Mouse (Mus musculus): Measurements from ENCODE around the gene Cabcoco1.

Cabcoco1 gene

DNA sequence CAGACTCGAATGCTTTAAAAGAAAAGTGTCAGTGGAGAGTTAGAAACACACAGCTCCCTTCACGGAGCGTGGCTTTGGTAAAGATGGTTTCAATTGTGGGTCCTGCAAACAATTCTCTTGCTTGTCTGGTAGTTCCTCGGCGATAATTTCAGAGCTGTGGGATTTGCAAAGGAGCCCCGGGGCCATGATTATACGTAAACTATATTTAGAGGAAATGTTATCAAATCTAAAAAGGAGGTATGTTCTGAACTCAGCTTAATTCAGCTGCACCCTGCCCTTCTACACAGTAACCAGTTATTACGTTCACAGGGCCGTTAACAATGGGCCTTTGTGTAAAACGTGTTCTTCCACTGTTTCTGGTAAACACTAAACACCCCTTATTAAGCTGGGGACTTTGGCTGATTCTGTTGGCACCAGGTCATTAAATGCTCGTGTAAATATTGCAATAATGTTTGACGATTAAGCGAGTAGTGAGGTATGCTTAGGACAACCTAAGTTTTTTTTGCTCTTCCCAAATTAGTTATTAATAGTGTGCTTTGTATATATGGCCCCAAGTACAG, 106.6 kb downstream of the Cabcoco1 start:
- ATAC-seq (ENCODE audit: low TSS enrichment), result no peak

DNA sequence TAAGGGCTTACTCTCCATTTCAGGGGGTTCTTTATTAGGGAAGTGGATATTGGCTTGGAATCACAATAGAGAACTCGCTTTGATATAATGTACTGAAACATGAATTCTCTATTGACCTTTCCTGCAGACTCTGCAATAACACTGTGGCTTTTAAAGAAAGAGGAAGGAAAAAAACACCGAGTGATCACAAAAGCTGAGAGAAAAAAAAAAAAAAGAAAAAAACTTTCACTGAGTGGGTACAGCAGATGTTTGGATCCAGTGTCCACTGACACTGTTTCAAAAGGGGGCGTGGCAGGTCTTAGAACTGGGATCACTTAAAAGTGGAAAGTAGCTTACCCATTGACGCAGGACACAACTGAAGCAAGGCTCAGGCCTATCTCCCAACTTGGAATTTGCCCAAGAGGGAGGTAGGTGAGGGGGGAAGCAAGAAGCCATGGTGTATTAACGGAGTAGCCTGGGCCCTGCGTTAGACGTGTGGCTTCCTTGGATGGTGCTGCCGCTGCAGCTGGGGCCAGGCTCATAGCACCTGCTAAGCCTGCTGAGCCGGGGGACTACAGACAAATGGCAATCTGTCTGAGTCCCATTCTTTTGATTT, 107.6 kb downstream of the Cabcoco1 start:
- no peak for ATAC-seq (ENCODE audit: low TSS enrichment)

DNA sequence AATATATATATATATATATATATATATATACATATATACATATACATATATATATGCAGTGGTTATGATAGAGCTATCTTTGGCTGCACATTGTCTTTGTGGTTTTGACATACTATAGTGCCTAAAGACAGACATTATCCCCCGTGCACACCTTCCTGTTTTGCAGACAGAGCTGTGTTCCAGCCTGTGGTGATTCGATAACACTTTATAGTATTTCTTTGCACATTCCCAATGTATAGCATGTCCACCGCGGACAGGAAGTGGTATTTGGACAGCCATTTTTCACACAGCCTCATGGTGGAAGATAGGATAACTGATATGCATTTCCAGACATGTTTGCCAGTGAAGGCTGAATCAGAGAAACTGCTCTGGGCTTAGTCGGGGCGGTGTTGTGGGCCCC, 110.3 kb downstream of the Cabcoco1 start:
- no peak for ATAC-seq (ENCODE audit: low TSS enrichment)

DNA sequence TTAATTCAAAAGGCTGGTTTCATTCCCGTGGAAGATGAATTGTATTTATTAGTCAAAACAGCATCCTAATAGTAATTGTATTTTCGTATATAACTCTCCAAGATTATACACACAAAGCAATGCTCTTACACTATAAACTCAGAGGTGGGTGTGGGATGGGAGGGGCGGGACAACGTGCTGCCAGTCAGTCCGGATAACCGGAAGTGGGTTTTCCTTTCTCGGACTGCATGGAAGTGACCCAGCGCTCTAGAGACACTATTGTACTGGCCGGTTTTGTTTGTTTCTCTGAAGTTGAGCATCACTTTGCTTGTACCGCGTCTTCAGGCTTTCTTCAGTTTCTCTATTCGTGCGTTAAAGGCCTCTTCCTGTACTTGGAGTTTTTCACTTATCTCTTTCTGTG, 110.8 kb downstream of the Cabcoco1 start:
- ATAC-seq (ENCODE audit: low TSS enrichment), result no peak

DNA sequence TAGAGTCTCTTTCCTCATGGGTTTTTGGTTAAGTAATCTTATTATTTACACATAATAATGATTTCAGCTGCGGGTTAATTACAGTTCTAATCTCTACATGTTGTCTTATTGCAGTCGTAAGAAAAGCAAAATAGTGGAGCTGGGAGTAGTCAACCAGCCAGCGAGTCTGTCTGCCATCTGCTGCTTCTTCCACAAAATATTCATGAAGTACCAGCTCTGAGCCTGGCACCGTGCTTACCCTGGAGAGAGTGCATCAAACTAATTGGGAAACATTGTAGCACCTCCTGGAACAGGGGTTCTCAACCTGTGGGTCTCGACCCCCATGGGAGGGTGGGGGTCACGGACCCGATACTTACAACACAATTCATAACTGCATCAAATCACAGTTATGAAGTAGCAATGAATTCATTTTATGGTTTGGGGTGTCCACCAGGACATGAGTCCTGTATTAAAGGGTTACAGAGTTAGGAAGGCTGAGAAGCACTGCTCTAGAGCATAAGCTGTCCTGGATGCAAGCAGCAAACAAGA, 121.2 kb downstream of the Cabcoco1 start:
- peak; percentile 79; the same call in 1 of the 2 replicates for ATAC-seq (ENCODE audit: low TSS enrichment)

DNA sequence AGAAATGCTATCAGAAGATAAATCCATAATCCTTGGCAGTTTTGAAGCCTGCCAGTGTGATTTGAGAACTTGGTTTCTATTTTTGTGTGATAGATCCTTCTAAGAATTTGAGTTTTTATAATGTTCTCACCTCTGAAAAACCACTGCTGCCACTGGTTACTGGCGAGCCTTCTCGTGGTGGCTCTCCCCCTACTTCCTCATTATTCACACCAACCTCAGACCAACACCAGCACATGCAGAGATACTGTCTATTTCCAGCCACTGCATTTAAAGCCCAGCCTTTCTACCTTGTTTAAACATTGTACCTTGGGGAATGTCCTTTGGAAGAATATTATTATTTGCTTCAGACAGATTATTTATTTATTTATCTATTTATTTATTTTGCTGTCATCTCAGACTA, 121.8 kb downstream of the Cabcoco1 start:
- ATAC-seq (ENCODE audit: low TSS enrichment), result no peak

DNA sequence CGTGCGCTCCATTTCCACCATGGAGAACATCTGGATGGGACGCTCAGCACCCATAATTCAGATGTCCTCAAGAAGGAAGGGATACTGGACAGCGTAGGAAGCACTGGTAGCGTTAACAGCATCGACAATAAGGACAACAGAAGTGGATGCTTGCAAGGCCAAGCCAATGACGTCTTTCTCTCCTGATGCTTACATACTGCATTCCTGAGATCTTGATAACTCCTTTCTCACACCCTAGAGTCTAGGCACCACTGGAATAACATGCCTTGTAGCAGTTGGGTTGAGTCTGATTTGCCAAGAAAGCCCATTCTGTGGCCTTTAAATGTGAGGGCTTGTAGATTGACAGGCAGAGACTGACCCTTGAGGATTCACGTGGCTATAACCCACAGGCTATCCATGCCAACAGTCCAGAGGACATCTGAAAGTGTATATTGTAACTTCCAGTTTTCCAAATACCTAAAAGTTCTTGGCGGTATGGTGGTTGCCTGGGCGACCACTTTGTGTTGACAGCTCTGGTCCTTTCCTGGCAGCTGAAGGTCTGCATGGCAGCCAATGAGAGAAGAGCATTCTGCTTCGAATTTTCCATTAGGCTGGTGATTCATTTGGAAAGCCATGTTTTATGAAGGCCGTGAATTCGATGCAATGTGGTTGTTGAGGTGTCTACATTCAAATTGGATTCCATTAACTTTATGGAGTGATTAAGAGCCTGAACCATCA, 124.5 kb downstream of the Cabcoco1 start:
- ATAC-seq (ENCODE audit: low TSS enrichment), result no peak

DNA sequence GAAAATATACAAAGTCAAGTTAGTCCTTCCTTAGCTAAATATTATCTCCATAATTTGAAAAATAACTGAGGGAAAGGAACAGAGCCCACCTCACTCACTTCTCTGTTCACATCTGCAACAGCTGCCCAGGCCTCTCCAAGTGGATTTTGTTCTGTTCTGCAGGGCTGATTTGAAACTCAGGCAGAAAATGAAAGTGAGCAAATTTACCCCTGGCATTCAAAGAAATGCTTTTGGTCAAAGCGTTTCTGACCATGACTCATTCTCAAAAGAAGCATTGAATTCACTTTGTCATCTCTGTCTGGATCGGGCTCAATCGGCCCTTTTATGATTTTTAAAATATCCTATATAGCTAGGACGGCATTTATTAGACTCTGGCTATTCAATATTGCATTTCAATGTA, 135.8 kb downstream of the Cabcoco1 start:
- ATAC-seq (ENCODE audit: low TSS enrichment), result no peak

DNA sequence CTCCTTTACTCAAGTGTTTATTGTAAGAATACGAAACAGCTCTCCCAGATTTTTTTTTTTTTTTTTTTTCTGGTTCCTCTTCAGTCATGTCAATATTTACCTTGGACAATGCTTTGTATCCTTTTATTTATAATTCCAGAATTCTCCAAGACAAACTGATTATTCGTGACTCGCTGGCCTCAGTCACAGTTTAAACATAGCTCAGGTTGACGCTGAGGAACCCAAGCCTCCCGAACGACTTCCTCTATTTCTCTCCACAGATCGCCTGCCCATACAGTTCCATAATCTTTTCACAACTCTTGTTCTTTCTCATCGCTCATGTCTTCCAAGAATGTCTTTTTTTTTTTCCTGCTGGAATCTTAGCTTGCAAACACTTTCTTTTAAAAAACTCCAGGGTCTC, 144.9 kb downstream of the Cabcoco1 start:
- ATAC-seq (ENCODE audit: low TSS enrichment), result no peak

DNA sequence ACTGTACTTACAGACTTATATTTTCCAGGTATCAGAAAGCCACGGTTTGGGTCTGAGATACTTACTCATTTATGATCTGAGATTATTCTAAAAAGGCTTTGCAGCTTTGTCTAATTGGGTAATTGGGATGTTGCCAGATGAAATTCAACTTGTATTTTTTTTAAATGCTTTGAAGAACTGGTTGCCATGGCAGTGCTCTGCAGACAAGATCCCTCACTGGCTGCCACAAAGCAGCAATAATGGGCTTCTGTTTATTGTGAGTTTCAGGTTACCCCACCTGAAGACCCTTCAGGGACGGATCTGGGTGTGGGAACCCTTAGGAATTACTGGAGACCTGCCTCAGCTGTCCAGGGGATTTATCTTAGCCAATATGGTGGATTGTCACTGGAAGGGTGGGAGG, 145.6 kb downstream of the Cabcoco1 start:
- peak; percentile 31; the same call in 1 of the 2 replicates for ATAC-seq (ENCODE audit: low TSS enrichment)

DNA sequence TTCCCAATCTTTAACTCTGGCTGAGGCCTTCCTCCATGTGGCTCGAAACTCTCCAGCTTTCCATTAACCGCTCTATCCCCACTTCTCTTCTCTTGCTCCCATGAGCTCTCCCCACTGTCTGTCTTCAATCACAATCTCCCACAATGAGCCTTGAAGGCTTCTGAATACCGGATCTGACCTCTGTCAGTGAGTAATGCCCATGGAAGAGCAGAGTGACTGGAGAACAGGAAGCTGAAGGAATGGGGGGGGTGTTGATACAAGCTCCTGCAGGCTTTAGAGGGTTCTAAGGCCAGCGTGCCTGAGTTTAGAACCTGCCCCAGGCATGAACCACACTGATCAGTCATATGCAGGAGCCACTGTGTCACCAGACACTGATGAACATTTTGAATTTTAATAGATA, 150.1 kb downstream of the Cabcoco1 start:
- no peak for ATAC-seq (ENCODE audit: low TSS enrichment)

DNA sequence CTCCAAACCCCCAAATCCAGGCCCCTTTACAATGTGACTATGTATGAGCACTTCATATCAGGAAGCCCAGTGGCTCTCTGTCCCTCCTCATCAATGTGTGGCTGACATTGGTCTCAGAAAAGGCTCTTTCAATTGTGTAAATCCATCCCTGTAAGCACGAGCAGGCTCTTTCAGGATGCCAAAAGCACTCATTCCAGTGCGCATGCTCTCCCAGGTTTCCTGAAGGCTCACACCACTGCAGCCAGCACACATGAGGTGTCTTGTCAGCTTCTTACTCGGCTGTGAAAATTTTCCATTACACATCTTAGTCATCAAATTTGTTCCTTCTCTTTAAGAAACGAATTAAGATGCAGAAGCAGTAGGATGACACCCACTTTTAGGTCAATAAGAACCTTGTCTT, 152.9 kb downstream of the Cabcoco1 start:
- ATAC-seq (ENCODE audit: low TSS enrichment), result peak; percentile 97

DNA sequence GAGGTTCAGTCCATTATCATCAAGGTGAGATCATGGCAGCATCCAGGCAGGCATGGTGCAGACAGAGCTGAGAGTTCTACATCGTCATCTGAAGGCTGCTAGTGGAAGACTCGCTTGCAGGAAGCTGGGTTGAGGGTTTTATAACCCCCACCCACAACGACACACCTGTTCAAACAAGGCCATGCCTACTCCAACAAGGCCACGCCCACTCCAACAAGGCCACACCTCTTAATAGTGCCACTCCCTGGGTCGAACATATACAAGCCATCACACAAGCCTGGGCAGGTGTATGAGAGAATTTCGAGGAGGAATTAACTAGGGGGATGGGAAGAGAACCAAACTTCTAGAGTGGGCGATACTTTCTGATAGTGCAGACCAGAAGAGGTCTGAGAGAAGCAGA, 153.6 kb downstream of the Cabcoco1 start:
- ATAC-seq (ENCODE audit: low TSS enrichment), result no peak

All from frontal cortex, adult (tissue).